Mouse (Mus musculus): ENCODE results near the gene Ywhah.
A peak's percentile ranks its signal among the peaks of the same experiment; 100 is the strongest.
"Not testable (repeated sequence)": the region's sequence is repeated elsewhere in the genome, so short reads cannot be mapped to it uniquely, and the experiment has no call there.

Ywhah gene

DNA sequence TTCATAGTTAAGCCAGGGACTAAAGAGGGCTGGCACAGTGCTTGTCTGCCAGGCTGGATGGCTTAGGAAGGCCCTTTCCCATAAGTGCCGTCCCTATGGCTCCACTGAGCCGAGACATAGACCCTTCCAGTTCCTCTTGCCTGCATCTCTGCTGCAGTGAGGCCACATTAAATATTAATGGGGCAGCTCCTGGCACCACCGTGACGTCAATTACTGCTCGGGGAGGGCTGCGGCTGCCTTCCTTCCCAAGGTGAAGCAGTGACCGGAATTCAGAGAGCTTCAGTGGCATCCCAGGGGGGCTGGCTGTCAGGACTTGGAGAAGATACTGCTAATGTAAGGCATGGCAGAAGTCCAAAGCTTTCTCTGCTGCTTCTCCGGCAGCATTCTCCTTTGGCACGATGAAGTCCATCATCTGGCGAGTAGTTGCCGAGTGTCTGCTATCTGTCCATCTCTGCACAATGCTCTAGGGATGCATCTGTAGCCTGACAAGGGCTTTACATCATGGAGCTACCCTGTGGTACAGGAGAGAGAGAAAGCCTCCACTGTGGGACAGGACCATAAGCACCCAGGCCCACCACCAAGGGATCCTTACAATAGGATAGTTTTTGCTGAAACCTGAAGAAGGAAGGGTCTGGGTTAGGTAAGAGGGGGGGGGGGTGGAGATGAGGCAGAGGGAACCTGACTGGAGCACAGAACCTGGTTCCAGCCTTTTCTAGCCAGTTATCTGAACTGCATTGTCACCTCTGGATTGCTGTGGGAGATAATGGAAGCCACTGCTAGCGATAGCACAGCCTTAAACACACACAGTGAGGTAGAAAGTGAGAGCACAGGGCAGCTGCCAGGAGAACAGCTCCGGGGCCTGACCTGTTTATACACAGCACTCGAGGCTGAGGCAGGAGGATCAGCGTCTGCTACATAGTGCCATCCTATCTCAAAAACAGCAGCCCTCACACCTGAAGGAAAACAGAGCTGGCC is 7.2 kb upstream of the Ywhah start:
- no peak for DNase-seq (ENCODE audit: low spot score)

DNA sequence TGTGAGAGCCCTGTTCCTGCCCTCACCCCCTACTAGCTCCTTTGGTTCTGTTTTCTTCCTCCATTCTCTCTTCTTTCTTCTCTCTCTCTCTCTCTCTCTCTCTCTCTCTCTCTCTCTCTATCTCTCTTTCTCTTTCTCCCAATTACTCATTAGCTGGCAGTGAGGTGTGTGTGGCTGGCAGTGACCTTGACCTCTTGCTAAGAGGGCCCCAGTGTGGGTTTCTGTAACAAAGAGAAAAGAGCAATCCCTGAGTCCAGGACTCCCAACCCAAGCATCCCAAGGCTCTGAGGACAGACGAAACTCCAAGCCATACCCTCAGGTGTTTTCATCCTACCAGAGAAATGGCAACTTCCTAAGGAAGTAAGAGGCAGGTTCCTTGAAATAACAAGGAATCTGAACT is 4.5 kb upstream of the Ywhah start:
- DNase-seq (ENCODE audit: low spot score), result no peak

DNA sequence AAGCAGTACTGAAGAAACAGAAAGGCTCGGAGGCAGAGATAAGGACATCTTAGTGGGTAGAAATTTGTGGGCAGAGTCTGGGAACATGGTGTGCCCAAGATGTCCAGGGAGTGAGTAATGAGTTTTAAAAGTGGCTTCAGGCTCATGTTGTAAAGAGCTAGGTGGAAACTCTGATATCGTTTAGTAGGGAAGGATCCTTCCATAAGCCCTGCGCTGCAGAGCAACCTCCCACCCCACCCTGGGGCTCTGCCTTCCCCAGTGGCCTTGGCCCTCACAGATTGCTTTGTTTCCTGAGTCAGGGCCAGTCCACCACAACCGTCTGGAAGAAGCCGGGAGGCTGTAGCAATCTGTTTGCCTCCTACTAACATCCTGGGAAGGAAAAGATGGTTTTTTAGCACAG is 3.0 kb upstream of the Ywhah start:
- no peak for DNase-seq (ENCODE audit: low spot score)

DNA sequence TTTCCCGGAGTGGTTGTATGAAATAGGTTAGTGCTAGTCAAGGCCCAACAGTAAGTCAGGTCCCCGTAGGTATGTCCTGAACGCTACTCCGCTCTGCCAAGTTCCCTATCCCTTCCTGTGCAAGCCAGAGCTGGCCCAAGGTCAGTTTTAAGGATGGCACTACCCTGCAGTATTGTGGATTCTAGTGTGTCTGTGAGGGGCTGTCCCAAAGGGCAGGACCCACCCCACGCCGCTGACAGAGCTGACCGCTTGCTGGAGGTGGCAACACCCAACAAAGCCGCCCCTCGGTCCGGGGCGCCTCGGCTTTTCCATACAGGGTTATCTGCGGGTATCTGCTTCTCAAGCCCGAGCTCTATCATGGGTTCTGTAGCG is 441 bp upstream of the Ywhah start:
- DNase-seq (ENCODE audit: low spot score), result no peak

DNA sequence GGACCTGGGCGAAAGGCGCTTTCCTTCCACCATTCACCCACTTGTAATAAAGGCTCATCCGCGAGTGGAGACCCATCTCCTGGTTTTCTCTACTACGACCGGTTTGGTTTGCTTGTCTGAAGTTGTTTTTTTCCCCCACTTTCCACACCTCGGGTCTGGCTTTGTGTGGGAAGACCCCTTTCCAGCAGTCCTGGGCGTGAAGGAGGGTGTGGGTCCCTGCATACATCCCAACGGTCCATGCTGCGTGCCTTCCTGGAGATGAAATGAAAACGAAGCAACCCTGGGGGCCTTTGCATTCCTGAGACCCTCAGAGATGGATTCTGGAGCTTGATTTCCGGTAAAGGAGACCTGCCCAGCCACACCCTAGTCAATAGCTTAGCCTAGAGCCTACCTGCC is 808 bp downstream of the Ywhah start:
- DNase-seq (ENCODE audit: low spot score), result no peak

DNA sequence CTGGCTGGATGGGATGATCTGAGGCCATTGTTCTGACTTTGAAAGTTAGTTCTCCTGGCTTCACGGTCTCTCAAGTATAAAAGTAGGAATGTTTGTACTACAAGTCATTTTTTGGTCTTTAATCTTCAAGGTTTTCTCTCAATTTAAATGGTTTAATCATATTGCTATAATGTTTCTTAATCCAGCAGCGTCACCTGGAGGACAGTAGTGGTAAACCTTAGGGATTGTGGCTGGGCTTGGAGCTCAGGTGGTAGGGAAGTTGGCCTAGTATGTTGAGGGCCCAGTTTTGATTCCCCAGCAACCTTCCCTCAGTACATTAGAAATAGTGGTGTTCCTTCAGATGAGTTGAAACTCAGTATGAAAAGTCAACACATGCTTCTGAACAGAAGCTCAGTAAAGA is 3.0 kb downstream of the Ywhah start:
- DNase-seq (ENCODE audit: low spot score), result peak; percentile 35

DNA sequence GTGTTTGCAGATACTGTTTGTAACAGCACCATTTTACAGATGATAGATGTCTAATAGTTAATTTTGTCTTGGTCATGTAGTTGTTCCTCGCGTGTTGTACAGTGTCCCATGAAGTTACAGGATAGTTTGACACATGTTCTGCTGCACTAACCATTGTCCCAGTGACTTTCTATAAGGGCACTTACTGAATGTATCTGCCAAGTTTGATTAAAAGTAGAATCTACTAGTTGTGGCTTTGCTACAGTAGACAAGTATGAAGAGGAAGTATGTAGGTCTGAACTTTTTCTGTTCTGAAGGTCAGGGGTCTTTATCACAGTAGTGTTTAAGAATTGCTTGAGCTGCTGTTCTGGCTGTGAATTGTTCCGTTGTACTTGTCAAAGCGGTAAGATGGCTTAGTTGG is 4.7 kb downstream of the Ywhah start:
- no peak for DNase-seq (ENCODE audit: low spot score)

DNA sequence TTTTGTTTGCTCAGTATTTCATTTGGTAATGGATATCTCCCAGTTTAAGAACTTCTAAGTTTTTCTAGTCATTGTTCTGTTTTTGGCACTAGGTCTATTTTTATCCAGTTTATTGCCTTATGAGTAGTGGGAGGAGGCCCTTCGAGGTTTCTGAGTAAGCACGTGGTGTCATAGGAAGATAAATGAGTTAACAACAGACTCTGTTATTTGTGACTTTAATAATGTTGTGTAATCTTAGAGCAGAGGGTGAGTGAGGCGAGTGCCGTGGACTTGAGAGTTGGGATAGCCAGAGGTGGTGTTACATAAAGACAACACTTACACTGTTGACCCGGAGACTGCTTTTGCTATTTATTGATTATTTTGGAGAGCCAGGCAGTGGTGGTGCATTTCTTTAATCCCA is 5.9 kb downstream of the Ywhah start:
- no peak for DNase-seq (ENCODE audit: low spot score)

DNA sequence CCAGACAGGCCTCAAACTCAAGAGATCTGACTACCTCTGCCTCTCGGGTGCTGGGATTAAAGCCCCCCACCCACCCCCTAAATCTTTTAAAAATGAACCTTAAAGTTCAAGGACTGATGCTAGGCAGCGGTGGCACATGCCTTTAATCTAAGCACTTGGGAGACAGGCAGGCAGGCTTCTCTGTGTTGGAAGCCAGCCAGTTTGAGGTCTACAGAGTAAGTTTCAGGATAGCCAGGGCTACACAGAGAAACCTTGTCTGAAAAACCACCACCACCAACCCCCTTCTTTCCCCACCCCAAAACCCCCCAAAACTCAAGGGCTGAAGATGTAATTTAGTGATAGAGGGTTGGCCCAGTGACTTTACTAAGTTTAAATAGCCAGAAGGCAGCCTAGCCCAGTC is 10.0 kb downstream of the Ywhah start:
- DNase-seq (ENCODE audit: low spot score), result no peak

DNA sequence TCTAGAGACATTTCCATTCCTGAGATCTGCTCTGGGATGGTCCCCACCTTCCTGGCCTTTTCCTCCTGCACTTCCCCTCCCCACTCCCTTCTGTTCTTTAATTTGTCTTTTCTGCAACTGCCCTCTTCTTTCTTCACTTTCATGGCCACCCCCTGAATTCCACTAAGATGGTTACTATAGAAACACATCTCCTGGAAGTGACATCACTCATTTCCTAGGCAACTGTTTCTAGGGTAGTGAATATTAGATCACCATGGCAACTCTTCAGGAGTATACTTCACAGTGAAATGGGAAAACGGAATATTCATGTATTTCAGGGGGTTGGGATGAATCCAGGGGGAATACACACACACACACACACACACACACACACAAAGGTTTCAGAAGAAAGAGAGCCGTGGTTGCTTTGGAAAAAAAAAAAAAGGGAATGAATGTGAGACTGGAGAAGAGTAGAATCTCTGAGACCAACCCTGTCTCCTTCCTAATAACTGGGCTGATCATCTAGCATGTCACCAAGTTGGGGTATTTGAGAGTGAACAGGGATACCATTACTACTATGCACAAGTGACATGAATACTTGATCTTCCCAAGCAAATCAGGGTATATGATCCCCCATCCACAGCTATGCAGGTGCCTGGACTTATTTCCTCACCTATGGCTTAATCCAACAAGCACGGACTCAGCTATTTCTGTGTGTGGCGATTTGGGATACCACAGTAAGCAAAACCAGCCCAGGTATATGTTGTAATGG is 12.0 kb downstream of the Ywhah start:
- DNase-seq (ENCODE audit: low spot score), result no peak

DNA sequence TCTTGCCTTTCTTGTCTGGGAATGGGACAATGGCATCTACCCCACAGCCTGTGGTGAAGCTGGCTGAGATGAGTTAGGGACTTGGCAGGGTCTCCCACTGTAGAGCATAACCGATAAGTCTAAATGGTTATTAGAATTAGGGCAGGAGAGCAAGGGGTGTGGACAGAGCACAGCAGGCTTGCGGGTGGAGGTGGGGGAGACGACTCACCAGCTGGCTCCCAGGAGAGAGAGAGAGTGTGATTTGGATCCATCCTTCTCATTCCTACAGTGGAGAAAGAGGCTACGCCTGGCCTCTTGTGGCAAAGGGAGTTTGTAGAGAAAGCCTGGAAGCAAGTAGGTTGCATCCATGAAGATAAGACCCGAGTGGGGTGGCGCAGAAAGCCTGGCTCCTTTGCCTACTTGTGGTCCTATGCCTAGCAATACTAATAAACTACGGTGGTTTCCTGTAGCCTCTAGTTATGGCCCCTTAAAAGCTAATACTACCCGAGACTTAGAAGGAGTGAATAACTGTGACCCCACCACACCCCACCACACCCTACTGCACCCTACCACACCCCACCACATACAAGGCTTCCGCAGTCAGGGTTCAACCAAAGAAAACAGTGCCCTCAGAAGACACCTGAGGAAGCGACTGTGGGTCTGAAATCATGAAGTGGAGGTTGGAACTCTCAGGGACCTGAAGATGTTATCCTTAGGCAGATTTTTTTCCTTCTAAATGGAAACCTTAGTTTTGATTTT is 13.6 kb downstream of the Ywhah start:
- DNase-seq (ENCODE audit: low spot score), result no peak

DNA sequence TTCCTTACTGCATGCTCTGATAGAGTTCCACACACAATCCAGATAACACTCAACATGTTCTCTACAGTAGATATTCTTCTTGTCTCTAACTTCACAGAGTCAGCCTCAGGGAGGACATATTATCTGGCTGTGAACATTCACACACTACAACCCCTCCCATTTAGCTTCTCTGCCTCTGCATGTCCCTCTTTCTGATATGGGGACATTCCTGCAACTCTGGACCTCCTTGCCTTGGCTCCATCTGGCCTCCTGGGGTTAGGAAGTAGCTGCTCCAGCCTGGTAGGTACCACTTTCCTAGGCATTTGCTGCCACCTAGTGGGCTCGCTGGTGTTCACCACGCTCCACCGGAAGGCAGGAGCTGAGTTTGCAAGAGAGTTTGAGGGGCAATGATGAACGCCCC is 14.5 kb downstream of the Ywhah start:
- peak; percentile 68 for DNase-seq (ENCODE audit: low spot score)

DNA sequence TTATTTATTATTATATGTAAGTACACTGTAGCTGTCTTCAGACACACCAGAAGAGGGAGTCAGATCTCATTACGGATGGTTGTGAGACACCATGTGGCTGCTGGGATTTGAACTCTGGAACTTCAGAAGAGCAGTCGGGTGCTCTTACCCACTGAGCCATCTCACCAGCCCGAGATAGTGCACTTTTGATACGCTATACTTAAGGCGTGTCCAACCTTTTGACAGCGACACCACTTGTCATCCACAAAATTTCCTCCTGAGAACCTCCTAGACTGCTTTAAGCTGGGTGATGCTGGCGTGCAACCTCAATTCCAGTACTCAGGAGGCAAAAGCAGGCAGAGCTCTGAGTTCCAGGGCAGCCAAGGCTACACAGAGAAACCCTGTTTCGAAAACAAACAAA is 15.0 kb downstream of the Ywhah start:
- DNase-seq (ENCODE audit: low spot score), result not testable (repeated sequence)

DNA sequence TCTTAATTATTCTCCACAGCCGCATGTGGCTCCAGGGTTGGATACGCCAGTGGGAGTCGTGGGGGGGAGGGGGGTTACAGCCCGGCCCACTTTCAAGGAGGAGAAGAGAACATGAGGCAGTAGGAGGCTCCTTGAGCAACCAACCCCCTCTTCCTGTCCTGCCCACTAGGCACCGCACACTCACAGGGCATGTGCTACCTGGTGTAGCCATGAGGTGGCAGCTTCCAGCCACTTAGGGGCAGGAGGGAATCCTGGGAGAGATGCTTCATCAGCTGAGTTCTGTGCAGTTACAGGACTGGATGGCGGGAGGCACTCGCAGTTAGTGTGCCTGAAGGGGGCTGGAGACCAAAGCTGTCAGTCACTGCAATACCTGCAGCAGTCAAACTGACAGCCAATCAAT is 15.5 kb downstream of the Ywhah start:
- peak; percentile 39 for DNase-seq (ENCODE audit: low spot score)

DNA sequence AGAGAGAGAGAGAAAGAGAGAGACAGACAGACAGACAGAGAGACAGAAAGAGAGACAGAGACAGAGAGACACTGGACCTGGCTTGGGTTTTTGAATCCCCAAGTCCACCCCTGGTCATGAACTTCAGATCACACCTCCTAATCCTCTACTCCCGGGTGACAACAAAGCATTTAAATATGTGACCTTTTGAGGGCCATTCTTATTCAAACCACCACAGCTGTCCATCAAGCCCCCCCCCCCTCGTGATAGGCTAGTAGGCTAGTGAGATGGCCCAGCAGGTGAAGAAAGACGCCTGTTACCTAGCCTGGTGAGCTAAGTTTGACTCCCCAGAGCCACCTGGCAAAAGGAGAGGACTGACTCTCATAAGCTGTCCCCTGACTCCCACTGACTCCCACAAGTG is 16.3 kb downstream of the Ywhah start:
- no peak for DNase-seq (ENCODE audit: low spot score)

DNA sequence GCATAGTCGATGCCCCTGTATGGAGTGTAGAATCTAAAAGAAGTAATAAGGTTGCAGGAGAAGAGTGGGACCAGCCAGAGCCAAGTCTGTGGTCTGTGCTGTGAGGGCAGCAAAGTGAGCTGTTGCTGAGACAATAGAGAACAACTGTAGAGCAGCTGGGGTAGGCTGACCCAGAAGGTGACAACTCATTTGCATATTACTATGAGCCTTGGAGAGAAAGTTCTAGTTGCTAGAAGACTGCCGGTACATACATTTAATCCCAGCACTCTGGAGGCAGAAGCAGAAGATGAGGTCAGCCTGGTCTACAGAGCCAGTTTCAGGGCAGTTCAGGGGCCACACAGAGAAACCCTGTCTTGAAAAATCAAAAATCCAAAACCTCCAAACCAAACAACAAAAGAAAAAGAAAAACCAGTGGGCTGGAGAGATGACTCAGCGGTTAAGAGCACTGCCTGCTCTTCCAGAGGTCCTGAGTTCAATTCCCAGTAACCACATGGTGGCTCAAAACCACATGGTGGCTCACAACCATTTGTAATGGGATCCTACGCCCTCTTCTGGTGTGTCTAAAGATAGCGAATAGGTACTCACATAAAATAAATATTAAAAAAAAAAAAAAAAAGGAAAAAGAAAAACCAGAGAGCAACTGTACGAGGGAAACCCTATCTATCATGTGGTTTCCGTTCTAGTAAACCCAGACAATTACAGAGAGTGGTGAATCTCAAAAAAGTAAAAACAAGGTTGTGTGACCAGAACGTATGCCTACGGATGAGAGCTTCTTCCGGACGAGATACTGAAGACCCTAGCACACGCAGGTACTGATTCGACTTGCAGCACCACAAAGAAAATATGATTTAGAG is 20.3 kb downstream of the Ywhah start:
- no peak for DNase-seq (ENCODE audit: low spot score)

DNA sequence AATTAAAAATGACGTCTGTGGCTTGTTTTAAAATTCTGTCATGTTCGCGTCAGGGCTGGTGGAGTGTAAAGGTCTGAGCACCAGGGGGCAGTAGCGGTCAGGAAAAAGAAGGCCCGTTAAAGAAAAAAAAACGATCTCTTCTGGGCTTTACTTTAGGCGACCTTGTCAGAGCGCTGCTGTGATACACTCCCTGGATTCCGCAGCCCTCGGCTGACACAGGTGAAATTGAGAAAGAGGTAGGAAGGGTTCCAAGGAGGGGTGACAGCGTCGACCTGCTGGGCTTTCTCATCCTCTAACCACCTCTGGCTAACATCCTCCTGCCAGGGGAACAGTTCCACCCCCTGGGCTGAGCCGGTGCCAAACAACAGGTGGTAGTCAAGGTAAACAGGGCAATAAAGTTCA is 20.9 kb downstream of the Ywhah start:
- DNase-seq (ENCODE audit: low spot score), result peak; percentile 69

DNA sequence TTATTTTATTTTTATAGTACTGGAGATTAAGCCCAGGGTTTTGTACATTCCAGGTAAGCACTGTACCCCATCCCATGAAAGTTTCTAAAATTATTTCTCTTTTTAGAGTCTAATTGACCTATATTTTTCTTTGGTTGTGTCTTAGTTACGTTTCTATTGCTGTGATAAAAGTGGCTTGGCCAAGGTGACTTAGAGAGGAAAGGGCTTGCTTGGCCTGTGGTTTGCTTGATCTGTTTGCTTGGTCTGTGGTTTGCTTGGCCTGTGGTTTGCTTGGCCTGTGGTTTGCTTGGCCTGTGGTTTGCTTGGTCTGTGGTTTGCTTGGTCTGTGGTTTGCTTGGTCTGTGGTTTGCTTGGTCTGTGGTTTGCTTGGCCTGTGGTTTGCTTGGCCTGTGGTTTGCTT is 22.1 kb downstream of the Ywhah start:
- DNase-seq (ENCODE audit: low spot score), result not testable (repeated sequence)

DNA sequence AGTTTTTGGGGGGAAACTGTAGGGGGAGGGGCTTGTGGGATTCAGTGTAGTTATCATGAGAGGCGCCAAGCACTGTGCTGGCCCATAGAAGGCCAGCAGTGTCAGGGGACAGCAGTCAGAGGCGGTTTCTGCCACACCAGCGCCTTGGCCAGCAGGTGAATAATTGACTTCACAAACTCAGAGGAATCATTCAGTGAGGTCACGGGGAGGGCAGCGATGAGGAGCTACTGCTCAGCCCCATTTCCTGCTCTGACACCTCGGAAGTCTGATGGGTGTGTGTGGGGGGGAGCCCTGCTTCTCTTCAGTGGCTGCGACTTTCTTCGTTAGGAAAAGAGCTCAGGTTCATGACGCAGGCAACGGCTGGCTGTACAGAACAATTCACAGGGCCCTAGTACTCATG is 24.8 kb downstream of the Ywhah start:
- DNase-seq (ENCODE audit: low spot score), result peak; percentile 64

DNA sequence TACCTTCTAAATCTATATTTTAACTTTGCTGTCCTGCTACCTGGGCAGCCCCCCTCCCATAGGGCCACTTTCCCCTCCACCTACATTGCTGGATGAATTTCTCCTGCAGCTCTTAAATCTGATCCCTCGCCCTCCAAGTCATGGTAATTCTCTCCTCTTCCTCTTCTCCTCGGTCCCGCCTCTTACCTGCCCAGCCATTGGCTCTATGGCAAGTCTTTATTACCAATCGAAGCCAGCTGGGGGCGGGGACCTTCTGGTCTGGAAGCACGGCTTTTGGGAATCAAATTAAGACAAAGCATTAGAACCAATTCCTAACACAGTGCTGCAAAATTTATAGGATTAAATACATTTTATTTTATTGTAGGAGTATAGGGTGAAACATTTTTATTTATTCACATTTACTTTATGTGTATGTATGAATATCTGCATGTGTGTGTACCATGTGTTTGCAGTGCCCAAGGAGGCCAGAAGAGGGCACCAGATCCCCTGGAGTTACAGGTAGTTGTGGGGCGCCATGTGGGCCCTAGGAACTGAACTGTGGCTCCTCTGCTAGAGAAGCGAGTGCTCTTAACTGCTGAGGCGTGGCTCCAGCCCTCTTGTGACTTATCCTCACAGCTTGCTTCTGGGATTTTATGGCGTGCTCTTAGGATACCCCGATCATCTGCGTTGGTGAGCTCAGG is 26.2 kb downstream of the Ywhah start:
- no peak for DNase-seq (ENCODE audit: low spot score)

DNA sequence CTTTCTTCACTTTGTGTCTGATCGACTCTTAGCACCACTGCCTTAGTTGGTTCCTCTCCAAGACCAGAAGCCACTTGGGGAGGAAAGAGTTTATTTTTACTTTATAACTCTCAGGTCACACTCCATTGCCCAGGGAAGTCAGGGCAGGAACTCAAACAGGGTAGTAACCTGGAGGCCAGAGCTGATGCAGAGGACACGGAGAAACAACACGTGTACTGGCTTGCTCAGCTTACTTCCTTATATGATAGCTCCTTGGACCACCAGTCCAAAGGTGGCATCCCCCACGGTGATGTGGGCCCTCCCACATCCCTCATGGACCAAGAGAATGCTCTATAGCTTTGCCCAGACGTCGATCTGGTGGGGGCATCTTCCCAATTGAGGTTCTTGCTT is 26.7 kb downstream of the Ywhah start:
- DNase-seq (ENCODE audit: low spot score), result no peak
